Mouse (Mus musculus) embryonic facial prominence, embryonic 10.5 days (tissue): Measurements from ENCODE around the gene Dnajc13. TPM values are rescaled to one million over a fixed set of nuclear protein-coding genes. Genes with fewer than 3 reads are reported as not detected.

Source experiments
- polyA plus RNA-seq: library from polyadenylated mRNA; unstranded; fragments of >200 nt; fragmentation: Nextera tagmentation; extraction: Ambion mirVana; gene quantifications from 2 replicates; pipeline ENCODE4 v1.2.1, GENCODE M21; 2016

Dnajc13 gene
- polyA plus RNA-seq, 1 experiment from 2014 or later = 19.1 TPM

Other genes with a start within 250 kb of the Dnajc13 start
- not detected in 2 replicates for gene Gm28305, start 222.3 kb downstream of the Dnajc13 start, polyA plus RNA-seq
- gene Uba5, start 199.8 kb downstream of the Dnajc13 start, polyA plus RNA-seq = 45.7 TPM in 2 replicates
- 9.7 and 10.2 TPM in 2 replicates for gene Acad11, start 199.6 kb downstream of the Dnajc13 start, polyA plus RNA-seq
- 0.19 and 0.41 TPM in 2 replicates for gene Ackr4, start 136.0 kb downstream of the Dnajc13 start, polyA plus RNA-seq
- 0.53 and 0.97 TPM in 2 replicates for gene Acpp, start 74.8 kb upstream of the Dnajc13 start, polyA plus RNA-seq